Mouse (Mus musculus): Measurements from ENCODE around the gene Elf5. TPM values are rescaled to one million over a fixed set of nuclear protein-coding genes. Genes with fewer than 3 reads are reported as not detected.
A peak's percentile ranks its signal among the peaks of the same experiment; 100 is the strongest.

Gene Elf5
- total RNA-seq, 2 experiments from 2014 or later: 0.72 to 1.0 TPM

- intact Hi-C loops (cut with DNase I): no loop called here
- DNase-seq (ENCODE audit: low spot score in 2 of 2): no peak
Observed at GRCm38 (mm10) chr2:103430712-103431111, 19.2 kb downstream of the Elf5 start.

- no peak for DNase-seq (ENCODE audit: low spot score in 2 of 2)
- intact Hi-C loops (cut with DNase I): no loop called here
Observed at GRCm38 (mm10) chr2:103432695-103433275, 21.3 kb downstream of the Elf5 start.

GRCm38 (mm10) chr2:103435110-103435509 lies 23.6 kb downstream of the Elf5 start:
- peak in 1 of 2 experiments; percentile 38 for DNase-seq (ENCODE audit: low spot score in 2 of 2)
- intact Hi-C loops (cut with DNase I): no loop called here

GRCm38 (mm10) chr2:103436534-103436933 lies 25.0 kb downstream of the Elf5 start:
- no peak for DNase-seq (ENCODE audit: low spot score in 2 of 2)
- intact Hi-C loops (cut with DNase I): no loop called here

GRCm38 (mm10) chr2:103439071-103439622 lies 27.7 kb downstream of the Elf5 start:
- intact Hi-C loops (cut with DNase I): no loop called here
- no peak for DNase-seq (ENCODE audit: low spot score in 2 of 2)

GRCm38 (mm10) chr2:103439710-103440109 lies 28.2 kb downstream of the Elf5 start:
- peak; percentile 84 to 92 for DNase-seq (ENCODE audit: low spot score in 2 of 2)
- intact Hi-C loops (cut with DNase I): loop anchor here (10.0 kb wide), 1 partner anchor 355 kb away; no protein-coding TSS in a partner anchor

- intact Hi-C loops (cut with DNase I): loop anchor here (10.0 kb wide), 1 partner anchor 361 kb away; no protein-coding TSS in a partner anchor
- peak; percentile 41 to 69 for DNase-seq (ENCODE audit: low spot score in 2 of 2)
Observed at GRCm38 (mm10) chr2:103445776-103446175, 34.3 kb downstream of the Elf5 start.

GRCm38 (mm10) chr2:103446326-103446725 lies 34.8 kb downstream of the Elf5 start:
- intact Hi-C loops (cut with DNase I): loop anchor here (10.0 kb wide), 1 partner anchor 362 kb away; no protein-coding TSS in a partner anchor
- no peak for DNase-seq (ENCODE audit: low spot score in 2 of 2)

- intact Hi-C loops (cut with DNase I): loop anchor here (10.0 kb wide), 1 partner anchor 364 kb away; no protein-coding TSS in a partner anchor
- no peak for DNase-seq (ENCODE audit: low spot score in 2 of 2)
Observed at GRCm38 (mm10) chr2:103448947-103449560, 37.6 kb downstream of the Elf5 start.

GRCm38 (mm10) chr2:103449813-103450212 lies 38.3 kb downstream of the Elf5 start:
- intact Hi-C loops (cut with DNase I): loop anchor here (10.0 kb wide), 2 partner anchors 265 to 365 kb away; no protein-coding TSS in a partner anchor

GRCm38 (mm10) chr2:103450267-103450666 lies 38.8 kb downstream of the Elf5 start:
- intact Hi-C loops (cut with DNase I): loop anchor here (10.0 kb wide), 1 partner anchor 265 kb away; no protein-coding TSS in a partner anchor
- DNase-seq (ENCODE audit: low spot score in 2 of 2): no peak

More at GRCm38 (mm10) chr2:103449813-103450212, 38.3 kb downstream of the Elf5 start:
- no peak for DNase-seq (ENCODE audit: low spot score in 2 of 2)

- DNase-seq (ENCODE audit: low spot score in 2 of 2): no peak
- intact Hi-C loops (cut with DNase I): loop anchor here (10.0 kb wide), 1 partner anchor 262 kb away; no protein-coding TSS in a partner anchor
Observed at GRCm38 (mm10) chr2:103452550-103452949, 41.1 kb downstream of the Elf5 start.

- DNase-seq (ENCODE audit: low spot score in 2 of 2): no peak
- intact Hi-C loops (cut with DNase I): loop anchor here (5.0 to 10.0 kb wide), 2 partner anchors 92 to 259 kb away; no protein-coding TSS in a partner anchor
Observed at GRCm38 (mm10) chr2:103455748-103456147, 44.3 kb downstream of the Elf5 start.

GRCm38 (mm10) chr2:103456646-103457045 lies 45.2 kb downstream of the Elf5 start:
- DNase-seq (ENCODE audit: low spot score in 2 of 2): peak; percentile 82 to 92
- intact Hi-C loops (cut with DNase I): loop anchor here (5.0 to 10.0 kb wide), 2 partner anchors 91 to 258 kb away; no protein-coding TSS in a partner anchor

- no peak for DNase-seq (ENCODE audit: low spot score in 2 of 2)
- intact Hi-C loops (cut with DNase I): loop anchor here (5.0 to 10.0 kb wide), 2 partner anchors 90 to 258 kb away; no protein-coding TSS in a partner anchor
Observed at GRCm38 (mm10) chr2:103457048-103457447, 45.6 kb downstream of the Elf5 start.

GRCm38 (mm10) chr2:103457628-103458027 lies 46.1 kb downstream of the Elf5 start:
- DNase-seq (ENCODE audit: low spot score in 2 of 2): peak; percentile 31
- intact Hi-C loops (cut with DNase I): loop anchor here (5.0 to 10.0 kb wide), 2 partner anchors 90 to 257 kb away; no protein-coding TSS in a partner anchor

GRCm38 (mm10) chr2:103459069-103459468 lies 47.6 kb downstream of the Elf5 start:
- no peak for DNase-seq (ENCODE audit: low spot score in 2 of 2)
- intact Hi-C loops (cut with DNase I): loop anchor here (5.0 to 10.0 kb wide), 2 partner anchors 88 to 256 kb away; no protein-coding TSS in a partner anchor

- intact Hi-C loops (cut with DNase I): no loop called here
- DNase-seq (ENCODE audit: low spot score in 2 of 2): no peak
Observed at GRCm38 (mm10) chr2:103461210-103461609, 49.7 kb downstream of the Elf5 start.

- intact Hi-C loops (cut with DNase I): no loop called here
- no peak for DNase-seq (ENCODE audit: low spot score in 2 of 2)
Observed at GRCm38 (mm10) chr2:103461743-103462142, 50.3 kb downstream of the Elf5 start.

GRCm38 (mm10) chr2:103462746-103463145 lies 51.3 kb downstream of the Elf5 start:
- DNase-seq (ENCODE audit: low spot score in 2 of 2): no peak
- intact Hi-C loops (cut with DNase I): no loop called here

Data from left cerebral cortex, postnatal 14 days (tissue).